ENCODE assay signal across 8 mouse cellular contexts in the genomic region with DNA sequence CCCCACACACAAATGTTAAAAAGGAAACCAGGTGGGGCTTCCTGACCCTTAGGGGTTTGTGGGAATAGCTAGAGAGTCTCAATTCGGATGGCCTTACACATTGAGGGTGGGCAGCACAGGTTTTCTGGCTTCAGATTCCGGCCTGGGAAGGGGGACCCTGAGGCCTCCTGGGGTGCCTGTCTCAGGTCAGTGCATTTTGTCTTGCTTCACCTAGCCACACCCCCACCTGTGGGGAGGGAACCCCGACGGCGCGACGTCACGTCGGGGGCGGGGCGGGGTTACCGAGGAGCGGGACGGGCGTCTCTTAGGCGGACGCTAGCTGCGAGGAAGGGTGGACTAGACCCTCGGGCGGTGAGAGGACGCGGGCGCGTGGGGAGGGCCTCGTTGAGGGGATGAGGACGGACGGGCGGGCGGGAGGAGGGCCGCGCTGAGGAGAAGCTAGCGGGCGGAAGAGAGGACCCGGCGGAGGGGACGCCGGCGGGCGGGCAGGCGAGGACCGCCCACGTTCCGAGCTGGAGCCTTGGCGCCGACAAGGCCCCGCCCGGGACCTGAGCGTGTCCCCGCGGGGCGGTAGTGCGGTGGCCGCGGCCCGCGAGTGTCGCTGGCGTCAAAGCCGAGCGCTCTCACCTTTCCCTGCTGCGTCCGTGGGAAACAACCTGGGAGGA. TPM values are rescaled to one million over a fixed set of nuclear protein-coding genes. Genes with fewer than 3 reads are reported as not detected.
A peak's percentile ranks its signal among the peaks of the same experiment; 100 is the strongest.
DNase-seq lines count a peak whose midpoint lies in the region; ATAC-seq lines count a peak whose summit lies in the region.

A gene (plus strand): TSS at position 275 of the 665 bp plus-strand sequence.

- peak within 1 kb of the TSS; percentile 93 for H3K4me2 ChIP-seq in intestine, embryonic 15.5 days (replicated peaks)
- peak within 1 kb of the TSS; percentile 64 for H3K4me2 ChIP-seq in midbrain, embryonic 11.5 days

- H3K4me3 ChIP-seq in intestine, embryonic 15.5 days (replicated peaks), result peak within 1 kb of the TSS; percentile 80
- H3K4me3 ChIP-seq in limb, embryonic 10.5 days, result peak within 1 kb of the TSS; percentile 89
- peak within 1 kb of the TSS; percentile 79 for H3K4me3 ChIP-seq in midbrain, embryonic 11.5 days (ENCODE audit: low read depth, low read length)

- peaks cover 28% of the 10 kb centered on the region for H3K36me3 ChIP-seq in intestine, embryonic 15.5 days
- peaks cover 78% of the 10 kb centered on the region for H3K36me3 ChIP-seq in limb, embryonic 10.5 days
- peaks cover 8% of the 10 kb centered on the region for H3K36me3 ChIP-seq in midbrain, embryonic 11.5 days (ENCODE audit: control insufficient read depth, insufficient read depth, low read length)

- H3K4me1 ChIP-seq in intestine, embryonic 15.5 days (replicated peaks), result peaks cover 11% of the 10 kb centered on the region
- H3K4me1 ChIP-seq in limb, embryonic 10.5 days, result peaks cover 18% of the 10 kb centered on the region
- H3K4me1 ChIP-seq in midbrain, embryonic 11.5 days (ENCODE audit: control insufficient read depth, insufficient read depth, low read length), result peaks cover 11% of the 10 kb centered on the region

- H3K9me3 ChIP-seq in intestine, embryonic 15.5 days, result no peaks in the 10 kb centered on the region
- H3K9me3 ChIP-seq in limb, embryonic 10.5 days (replicated peaks), result no peaks in the 10 kb centered on the region
- no peaks in the 10 kb centered on the region for H3K9me3 ChIP-seq in midbrain, embryonic 11.5 days (ENCODE audit: control insufficient read depth, low read length)

- H3K27me3 ChIP-seq in intestine, embryonic 15.5 days (replicated peaks), result no peaks in the 10 kb centered on the region
- H3K27me3 ChIP-seq in limb, embryonic 10.5 days (ENCODE audit: low read depth, poor library complexity, severe bottlenecking), result no peaks in the 10 kb centered on the region
- no peaks in the 10 kb centered on the region for H3K27me3 ChIP-seq in midbrain, embryonic 11.5 days (ENCODE audit: control insufficient read depth, insufficient read depth, low read length)

- under 1% methylated on average over 58 of the region's 62 CpGs for WGBS in intestine, embryonic 15.5 days
- 1% methylated on average over 58 of the region's 62 CpGs for WGBS in limb, embryonic 10.5 days
- under 1% methylated on average over 57 of the region's 62 CpGs for WGBS in midbrain, embryonic 11.5 days

- peak; percentile 97 for ATAC-seq in intestine, embryonic 15.5 days
- ATAC-seq in midbrain, embryonic 11.5 days (ENCODE audit: low FRiP score), result peak; percentile 93

- DNase-seq in layer of hippocampus, adult 11-12 months (ENCODE audit: low spot score), result peak; percentile 51
- DNase-seq in layer of hippocampus, adult 9-10 months (ENCODE audit: low spot score), result no peak
- peak; percentile 72 for DNase-seq in embryo, embryonic 10.5 days (ENCODE audit: low spot score)
- DNase-seq in gastrocnemius, postnatal 4 days (ENCODE audit: low spot score in 2 of 2), result peak; percentile 47 to 68
- DNase-seq in limb, embryonic 10.5 days (ENCODE audit: low spot score), result peak; percentile 86
- peak; percentile 96 for DNase-seq in midbrain, embryonic 11.5 days (ENCODE audit: low spot score, missing footprints)
- DNase-seq in right cerebral cortex, postnatal 4 days, result peak; percentile 65

- H3K27ac ChIP-seq in intestine, embryonic 15.5 days, result peak within 1 kb of the TSS; percentile 85
- H3K27ac ChIP-seq in limb, embryonic 10.5 days, result peak within 1 kb of the TSS; percentile 92
- H3K27ac ChIP-seq in midbrain, embryonic 11.5 days (ENCODE audit: low read depth, low read length), result peak within 1 kb of the TSS; percentile 37; the same call in 1 of the 2 replicates

- H3K9ac ChIP-seq in intestine, embryonic 15.5 days, result peak within 1 kb of the TSS; percentile 82
- H3K9ac ChIP-seq in midbrain, embryonic 11.5 days (ENCODE audit: low read length), result peak within 1 kb of the TSS; percentile 74

RNA-seq across cellular contexts. Expression of the gene that starts here (rescaled TPM):
- total RNA-seq in gastrocnemius, postnatal 4 days (2021), result 10 to 100 TPM; 18.3 to 18.6 TPM
- polyA plus RNA-seq in intestine, embryonic 15.5 days (2015; fragmentation: Nextera tagmentation; extraction: Ambion mirVana), result 41.0 TPM in 2 replicates
- 72.7 and 81.9 TPM in 2 replicates for polyA plus RNA-seq in limb, embryonic 10.5 days (2016; fragmentation: Nextera tagmentation; extraction: Ambion mirVana)
- polyA plus RNA-seq in midbrain, embryonic 11.5 days (2014; fragmentation: Nextera tagmentation; extraction: Ambion mirVana), result 42.8 and 47.6 TPM in 2 replicates

Comparison
In these comparisons a context has a peak if more than half of its experiments do, and no peak if none do; other contexts are left out.
1. H3K27ac ChIP-seq: peak in every context shown above with its lines; median percentile 92 in limb, embryonic 10.5 days; 85 in intestine, embryonic 15.5 days; 37 in midbrain, embryonic 11.5 days.